Mouse (Mus musculus) cerebellum, adult 2 months (tissue): ENCODE data around the gene Cfap299. TPM values are rescaled to one million over a fixed set of nuclear protein-coding genes. Genes with fewer than 3 reads are reported as not detected.

ENCODE experiments used
- DNase-seq, 2 experiments: peaks; one replicate each; pipeline ENCODE4 v3.0.0; 2021
- H3K27ac ChIP-seq: fragments of 200-500 bp; 2 replicates; pipeline ENCODE4 v1.5.1; 2012; ENCODE audit warnings: low read length, control low read depth, inconsistent platforms; ENCODE audit not compliant: insufficient read depth
- H3K27me3 ChIP-seq: fragments of 200-500 bp; 2 replicates; pipeline ENCODE4 v1.6.1; 2012; ENCODE audit warnings: inconsistent platforms, mild to moderate bottlenecking, low read length, moderate library complexity; ENCODE audit not compliant: control insufficient read depth, insufficient read depth
- H3K4me1 ChIP-seq: fragments of 200-500 bp; 2 replicates; pipeline ENCODE4 v1.6.1; 2011; ENCODE audit warnings: low read length; ENCODE audit not compliant: control insufficient read depth, insufficient read depth
- H3K4me3 ChIP-seq: fragments of 200-500 bp; replicated peaks from 2 replicates; pipeline ENCODE3; 2011; ENCODE audit warnings: mild to moderate bottlenecking, low read depth, low read length, control low read depth; ENCODE audit not compliant: insufficient read depth
- CTCF ChIP-seq: fragments of 200-500 bp; IDR thresholded peaks from 2 replicates; pipeline ENCODE4 v1.5.1; 2011; ENCODE audit warnings: low read depth, mild to moderate bottlenecking, control low read depth, low read length, moderate library complexity, borderline replicate concordance; ENCODE audit not compliant: insufficient read depth
- POLR2A ChIP-seq: fragments of 200-500 bp; IDR thresholded peaks from 2 replicates; pipeline ENCODE4 v1.6.1; 2011; ENCODE audit warnings: low read length, control low read depth, borderline replicate concordance; ENCODE audit not compliant: insufficient read depth
- WGBS: fragments of 180-500 bp; shearing (Covaris S2); methylation state at CpG from one replicate; pipeline ENCODE4 v1.1.7; 2018; 5-methylcytosine and 5-hydroxymethylcytosine counted together
- polyA plus RNA-seq: library from polyadenylated mRNA; depleted of rRNA; stranded (reverse); fragments of >200 nt; gene quantifications from 2 replicates; pipeline ENCODE4 v1.2.3, GENCODE M21; 2012

Gene Cfap299
- polyA plus RNA-seq, 1 experiment = 0.85 TPM

- TF ChIP-seq POLR2A (no peak), CTCF (no peak)
- no peak for DNase-seq
- Histone ChIP-seq H3K4me1 (no peaks in the 10 kb centered on the region; the same call in 1 of the 2 replicates), H3K4me3 (no peak overlapping the region), H3K27ac (no peak overlapping the region), H3K27me3 (no peaks in the 10 kb centered on the region; the same call in 1 of the 2 replicates)
- 13% methylated on average over 7 of the region's 7 CpGs for WGBS
These were observed 461.9 kb downstream of the Cfap299 start for GRCm38 (mm10) chr5:98790894-98791607.

- Histone ChIP-seq H3K4me3 (no peak overlapping the region), H3K27ac (no peak overlapping the region), H3K27me3 (no peaks in the 10 kb centered on the region), H3K4me1 (no peaks in the 10 kb centered on the region)
- 45% methylated on average over 5 of the region's 5 CpGs for WGBS
- DNase-seq = no peak
- no peak for TF ChIP-seq CTCF
These were observed 472.4 kb downstream of the Cfap299 start for GRCm38 (mm10) chr5:98801495-98801894.

- no peaks in the 10 kb centered on the region for H3K4me1 ChIP-seq
- DNase-seq = no peak
- TF ChIP-seq CTCF (no peak), POLR2A (no peak)
- no peak overlapping the region for H3K27ac ChIP-seq
- WGBS = 34% methylated on average over 6 of the region's 6 CpGs
- H3K4me3 ChIP-seq = no peak overlapping the region
- H3K27me3 ChIP-seq = no peaks in the 10 kb centered on the region
These were observed 475.7 kb downstream of the Cfap299 start for GRCm38 (mm10) chr5:98804761-98805160.

GRCm38 (mm10) chr5:98806492-98806891 lies 477.4 kb downstream of the Cfap299 start:
- WGBS = 96% methylated on average over 4 of the region's 4 CpGs

GRCm38 (mm10) chr5:98807022-98807421 lies 477.9 kb downstream of the Cfap299 start:
- H3K27me3 ChIP-seq = no peaks in the 10 kb centered on the region
- TF ChIP-seq CTCF (no peak), POLR2A (no peak)
- no peaks in the 10 kb centered on the region for H3K4me1 ChIP-seq
- WGBS = 10% methylated on average over 7 of the region's 7 CpGs
- peak in 1 of 2 experiments; percentile 1 for DNase-seq
- no peak overlapping the region for H3K27ac ChIP-seq
- no peak overlapping the region for H3K4me3 ChIP-seq

More at GRCm38 (mm10) chr5:98806492-98806891, 477.4 kb downstream of the Cfap299 start:
- no peak for DNase-seq
- Histone ChIP-seq H3K4me1 (no peaks in the 10 kb centered on the region), H3K27ac (no peak overlapping the region), H3K4me3 (no peak overlapping the region), H3K27me3 (no peaks in the 10 kb centered on the region)
- TF ChIP-seq POLR2A (no peak), CTCF (no peak)

- Histone ChIP-seq H3K27ac (no peak overlapping the region), H3K27me3 (no peaks in the 10 kb centered on the region), H3K4me1 (no peaks in the 10 kb centered on the region), H3K4me3 (no peak overlapping the region)
- 61% methylated on average over 9 of the region's 9 CpGs for WGBS
- DNase-seq = no peak
- TF ChIP-seq POLR2A (no peak), CTCF (no peak)
These were observed 478.8 kb downstream of the Cfap299 start for GRCm38 (mm10) chr5:98807953-98808352.

GRCm38 (mm10) chr5:98812380-98812779 lies 483.3 kb downstream of the Cfap299 start:
- Histone ChIP-seq H3K27ac (no peak overlapping the region), H3K4me3 (no peak overlapping the region), H3K27me3 (no peaks in the 10 kb centered on the region), H3K4me1 (no peaks in the 10 kb centered on the region)
- DNase-seq = no peak
- WGBS = 98% methylated on average over 1 of the region's 1 CpGs
- no peak for TF ChIP-seq POLR2A
- no peak for TF ChIP-seq CTCF

- Histone ChIP-seq H3K27ac (no peak overlapping the region), H3K27me3 (no peaks in the 10 kb centered on the region), H3K4me1 (no peaks in the 10 kb centered on the region), H3K4me3 (no peak overlapping the region)
- 78% methylated on average over 1 of the region's 1 CpGs for WGBS
- DNase-seq = no peak
- TF ChIP-seq CTCF (no peak), POLR2A (no peak)
These were observed 486.2 kb downstream of the Cfap299 start for GRCm38 (mm10) chr5:98815269-98815668.
